Mouse (Mus musculus) midbrain, embryonic 11.5 days (tissue): Measurements from ENCODE around the gene Srgn. TPM values are rescaled to one million over a fixed set of nuclear protein-coding genes. Genes with fewer than 3 reads are reported as not detected.
A peak's percentile ranks its signal among the peaks of the same experiment; 100 is the strongest.

Source experiments
- ATAC-seq: fragments of 200-750 bp; cut with Nextera tagmentation; 2 replicates; pipeline ENCODE4 v1.8.0; 2017; ENCODE audit warnings: moderate TSS enrichment, moderate library complexity; ENCODE audit not compliant: low FRiP score
- DNase-seq: peaks from one replicate; pipeline ENCODE4 v3.0.0; 2015; ENCODE audit warnings: low spot score; ENCODE audit errors: missing footprints
- H3K27ac ChIP-seq: fragments of 300-500 bp; sonication (generic); 2 replicates; pipeline ENCODE4 v1.5.1; 2014; ENCODE audit warnings: low read depth, low read length
- H3K27me3 ChIP-seq: fragments of 300-500 bp; sonication (generic); 2 replicates; pipeline ENCODE4 v1.6.1; 2014; ENCODE audit warnings: mild to moderate bottlenecking, low read length, moderate library complexity, mixed read lengths; ENCODE audit not compliant: control insufficient read depth, insufficient read depth
- H3K36me3 ChIP-seq: fragments of 300-500 bp; sonication (generic); 2 replicates; pipeline ENCODE4 v1.6.1; 2014; ENCODE audit warnings: mild to moderate bottlenecking, low read length, moderate library complexity, mixed read lengths; ENCODE audit not compliant: control insufficient read depth, insufficient read depth
- H3K4me1 ChIP-seq: fragments of 300-500 bp; sonication (generic); 2 replicates; pipeline ENCODE4 v1.6.1; 2014; ENCODE audit warnings: low read length; ENCODE audit not compliant: control insufficient read depth, insufficient read depth
- H3K4me2 ChIP-seq: fragments of 300-500 bp; sonication (generic); 2 replicates; pipeline ENCODE4 v1.6.1; 2014; ENCODE audit warnings: mild to moderate bottlenecking, moderate library complexity
- H3K4me3 ChIP-seq: fragments of 300-500 bp; sonication (generic); 2 replicates; pipeline ENCODE4 v1.5.1; 2014; ENCODE audit warnings: low read depth, low read length
- H3K9ac ChIP-seq: fragments of 300-500 bp; sonication (generic); 2 replicates; pipeline ENCODE4 v1.6.1; 2014; ENCODE audit warnings: low read length
- H3K9me3 ChIP-seq: fragments of 300-500 bp; sonication (generic); 2 replicates; pipeline ENCODE4 v1.6.1; 2016; ENCODE audit warnings: low read length; ENCODE audit not compliant: control insufficient read depth
- WGBS: fragments of 180-500 bp; shearing (Covaris S2); extraction: QIAGEN DNeasy Blood & Tissue Kit; methylation state at CpG from one replicate; pipeline ENCODE4 v1.1.7; 2014; 5-methylcytosine and 5-hydroxymethylcytosine counted together
- polyA plus RNA-seq: library from polyadenylated mRNA; unstranded; fragments of >200 nt; fragmentation: Nextera tagmentation; extraction: Ambion mirVana; gene quantifications from 2 replicates; pipeline ENCODE4 v1.2.1, GENCODE M21; 2014

The Srgn gene
- polyA plus RNA-seq, 1 experiment from 2014 or later, result 6.6 TPM

DNA sequence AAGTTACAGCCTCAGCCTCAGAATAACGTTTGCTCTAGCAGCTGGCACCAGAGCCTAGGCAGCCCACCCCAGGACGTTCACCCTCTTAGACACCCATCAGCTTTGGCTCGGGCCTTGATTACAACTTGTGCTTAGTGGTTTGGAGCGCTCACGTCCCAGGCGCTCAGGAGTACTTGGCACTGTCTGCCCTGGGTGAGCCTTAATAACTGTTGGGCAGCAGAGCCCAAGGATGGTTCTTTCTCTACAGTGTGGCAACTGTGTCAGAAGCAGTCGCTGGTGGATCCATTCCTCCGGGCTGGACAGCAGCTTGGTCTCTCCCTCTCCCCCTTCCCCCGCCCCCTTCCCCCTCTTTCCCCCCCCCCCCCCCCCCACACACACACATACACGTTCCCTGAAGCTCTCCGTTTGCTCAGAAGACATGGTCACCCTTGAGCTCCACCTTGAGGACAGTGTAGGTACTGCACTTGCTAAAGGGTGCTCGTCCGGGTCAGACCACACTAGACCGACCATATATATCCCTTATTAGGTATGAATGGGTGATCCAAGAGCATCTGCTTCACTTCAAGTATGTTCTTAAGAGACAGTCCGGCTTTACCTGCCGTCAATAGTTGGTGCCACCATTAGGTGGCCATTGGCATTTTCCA, 22.4 kb upstream of the Srgn start:
- Histone ChIP-seq H3K4me2 (no peak overlapping the region), H3K4me1 (no peaks in the 10 kb centered on the region), H3K9me3 (no peaks in the 10 kb centered on the region), H3K36me3 (no peaks in the 10 kb centered on the region), H3K27ac (no peak overlapping the region), H3K4me3 (no peak overlapping the region), H3K27me3 (no peaks in the 10 kb centered on the region), H3K9ac (no peak overlapping the region)
- peak; percentile 59 for ATAC-seq
- DNase-seq, result peak; percentile 97
- 26% methylated on average over 16 of the region's 16 CpGs for WGBS

DNA sequence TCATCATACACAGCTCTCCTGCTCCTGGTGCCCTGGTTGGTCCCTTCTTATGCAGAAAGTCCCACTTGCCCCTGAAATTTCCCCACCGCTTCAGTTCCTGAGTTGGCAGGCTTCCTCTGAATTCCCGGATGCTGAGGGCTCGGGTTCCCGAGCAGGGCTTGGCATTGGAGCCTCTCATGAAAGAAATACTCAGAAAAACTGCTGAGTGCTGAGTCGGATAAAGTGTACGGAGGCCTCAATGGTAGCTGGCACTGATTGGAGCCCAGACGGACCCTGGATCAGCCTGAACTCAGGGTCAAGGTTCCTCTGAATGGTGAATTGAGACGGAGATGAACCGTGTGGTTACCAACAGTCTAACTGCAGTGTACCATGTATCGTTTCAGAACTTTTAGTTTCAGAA, 19.2 kb upstream of the Srgn start:
- H3K9me3 ChIP-seq, result no peaks in the 10 kb centered on the region

DNA sequence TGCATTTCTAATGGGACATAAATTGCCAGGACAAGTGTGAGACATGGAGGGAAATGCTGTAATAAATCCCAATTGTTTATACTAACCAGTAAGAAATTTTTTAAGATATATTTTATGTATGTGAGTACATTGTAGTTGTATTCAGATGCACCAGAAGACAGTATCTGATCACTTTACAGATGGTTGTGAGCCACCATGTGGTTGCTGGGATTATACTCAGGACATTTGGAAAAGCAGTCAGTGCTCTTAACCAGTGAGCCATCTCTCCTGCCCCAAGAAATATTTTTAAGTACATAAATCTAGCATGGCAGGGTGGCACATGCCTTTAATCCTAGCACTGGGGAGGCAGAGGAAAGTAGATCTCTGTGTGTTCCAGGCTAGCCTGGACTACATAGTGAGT, 18.5 kb upstream of the Srgn start:
- Histone ChIP-seq H3K27me3 (no peaks in the 10 kb centered on the region), H3K4me1 (no peaks in the 10 kb centered on the region), H3K9ac (no peak overlapping the region), H3K36me3 (no peaks in the 10 kb centered on the region), H3K4me2 (no peak overlapping the region), H3K9me3 (no peaks in the 10 kb centered on the region), H3K4me3 (no peak overlapping the region), H3K27ac (no peak overlapping the region)
- DNase-seq (no peak), ATAC-seq (no peak)

More for the DNA sequence above, 19.2 kb upstream of the Srgn start:
- Histone ChIP-seq H3K4me3 (no peak overlapping the region), H3K9ac (no peak overlapping the region), H3K4me1 (no peaks in the 10 kb centered on the region), H3K36me3 (no peaks in the 10 kb centered on the region), H3K27ac (no peak overlapping the region), H3K4me2 (no peak overlapping the region), H3K27me3 (no peaks in the 10 kb centered on the region)
- WGBS, result 86% methylated on average over 10 of the region's 10 CpGs
- no peak for DNase-seq
- ATAC-seq, result no peak

DNA sequence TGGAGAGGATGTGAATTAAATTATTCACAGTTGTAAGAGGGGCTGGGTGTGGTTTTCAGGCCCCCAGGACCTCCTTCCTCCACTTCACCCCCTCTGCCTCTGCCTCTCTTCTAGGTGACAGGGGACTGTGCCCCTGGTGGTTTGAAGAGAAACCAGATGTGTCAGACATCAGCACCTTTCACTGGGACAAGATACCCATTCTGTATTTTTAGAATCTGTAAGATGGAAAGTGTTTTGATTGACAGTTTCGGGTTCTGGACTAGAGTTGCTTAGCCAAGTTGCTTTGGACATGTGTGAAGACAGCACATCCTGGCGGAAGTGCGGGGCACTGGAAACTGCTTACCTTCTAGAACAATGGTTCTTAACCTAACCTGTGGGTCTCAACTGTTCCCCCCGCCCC, 17.1 kb upstream of the Srgn start:
- Histone ChIP-seq H3K27me3 (no peaks in the 10 kb centered on the region), H3K4me1 (no peaks in the 10 kb centered on the region), H3K9me3 (no peaks in the 10 kb centered on the region), H3K27ac (no peak overlapping the region), H3K4me3 (no peak overlapping the region), H3K9ac (no peak overlapping the region), H3K36me3 (no peaks in the 10 kb centered on the region), H3K4me2 (no peak overlapping the region)
- ATAC-seq (no peak), DNase-seq (no peak)
- 88% methylated on average over 4 of the region's 4 CpGs for WGBS

DNA sequence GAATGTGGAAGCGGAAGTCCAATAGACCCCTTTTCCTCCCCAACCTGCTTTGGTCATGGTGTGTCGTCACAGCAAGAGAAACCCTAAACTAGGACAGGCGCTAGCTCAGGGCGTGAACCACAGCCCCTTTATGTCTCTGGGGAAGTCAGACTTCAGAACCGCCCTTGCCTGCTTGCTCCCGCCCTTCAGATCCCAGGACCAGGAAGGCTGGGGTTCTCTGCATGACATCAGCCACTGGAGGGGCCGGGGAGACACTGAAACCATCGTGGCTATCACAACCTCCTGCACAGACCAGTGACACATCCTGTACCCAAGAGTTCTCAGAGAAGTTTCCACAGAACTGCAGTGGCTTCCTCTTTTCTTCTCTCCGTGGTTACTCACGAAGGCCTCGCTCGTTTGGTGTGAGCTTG, 16.2 kb upstream of the Srgn start:
- Histone ChIP-seq H3K27me3 (no peaks in the 10 kb centered on the region), H3K4me1 (no peaks in the 10 kb centered on the region), H3K4me2 (no peak overlapping the region), H3K9ac (no peak overlapping the region), H3K4me3 (no peak overlapping the region), H3K27ac (no peak overlapping the region), H3K36me3 (no peaks in the 10 kb centered on the region), H3K9me3 (no peaks in the 10 kb centered on the region)
- WGBS, result 80% methylated on average over 12 of the region's 12 CpGs
- ATAC-seq, result no peak
- DNase-seq, result no peak

DNA sequence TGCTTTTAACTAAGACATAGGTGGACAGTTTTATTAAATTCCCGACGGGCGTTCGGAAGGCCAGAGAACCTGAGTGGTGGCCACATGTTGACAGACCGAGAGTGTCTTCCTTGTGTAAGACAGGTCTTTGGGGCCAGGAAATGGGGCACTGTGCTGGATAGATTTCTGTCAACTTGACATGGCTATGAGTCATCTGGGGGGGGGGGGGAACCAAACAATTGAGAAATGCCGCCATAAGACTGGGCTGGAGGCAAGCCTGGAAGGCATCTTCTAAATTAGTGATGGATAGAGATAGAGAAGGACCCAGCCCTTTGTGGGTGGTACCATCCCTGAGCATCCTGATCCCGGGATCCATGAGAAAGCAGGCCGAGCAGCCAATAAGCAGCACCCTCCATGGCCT, 15.7 kb upstream of the Srgn start:
- ATAC-seq, result no peak
- Histone ChIP-seq H3K4me3 (no peak overlapping the region), H3K27ac (no peak overlapping the region), H3K27me3 (no peaks in the 10 kb centered on the region), H3K9me3 (no peaks in the 10 kb centered on the region), H3K9ac (no peak overlapping the region), H3K36me3 (no peaks in the 10 kb centered on the region), H3K4me1 (no peaks in the 10 kb centered on the region), H3K4me2 (no peak overlapping the region)
- WGBS, result 92% methylated on average over 8 of the region's 8 CpGs
- DNase-seq, result no peak

DNA sequence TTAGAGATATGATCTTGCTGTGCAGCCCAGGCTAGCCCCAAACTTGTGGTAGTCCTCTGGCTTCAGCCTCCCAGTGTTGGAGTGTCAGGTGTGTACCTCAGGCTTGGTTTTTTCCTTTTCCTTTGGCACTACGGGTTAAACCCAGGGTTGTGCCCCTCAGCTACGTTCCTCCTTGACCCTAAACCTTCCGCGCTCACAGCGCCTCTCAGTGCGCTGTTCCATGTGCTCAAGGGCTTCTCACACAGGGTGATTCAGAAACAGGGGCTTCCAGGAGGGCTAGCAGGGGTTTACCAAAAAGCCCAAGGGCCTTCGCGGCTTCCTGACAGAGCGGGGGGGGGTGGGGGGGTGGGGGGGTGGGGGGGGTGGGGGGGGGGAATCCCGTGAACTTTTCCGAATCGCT, 15.3 kb upstream of the Srgn start:
- ATAC-seq (no peak), DNase-seq (no peak)
- 98% methylated on average over 12 of the region's 12 CpGs for WGBS

DNA sequence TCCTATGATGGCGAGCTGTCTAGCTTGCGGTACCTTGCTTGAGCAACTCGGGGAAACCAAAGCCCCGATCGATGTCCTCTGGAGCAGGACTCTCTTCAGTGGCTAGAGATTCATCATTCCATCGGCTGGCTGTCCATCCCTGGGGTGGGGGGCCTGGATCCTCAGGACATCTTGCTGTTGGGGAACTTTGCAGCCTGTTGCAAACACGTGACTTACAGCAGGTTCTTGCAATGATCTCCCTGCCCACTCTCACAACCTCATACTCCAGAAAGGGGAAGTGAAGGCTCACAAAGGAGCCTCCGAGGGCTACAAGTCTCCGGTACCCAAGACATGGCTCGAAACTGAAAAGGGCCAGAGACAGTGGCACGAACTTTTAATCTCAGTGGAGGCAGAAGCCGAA, 14.2 kb upstream of the Srgn start:
- no peak for ATAC-seq
- WGBS, result 86% methylated on average over 12 of the region's 12 CpGs

More for the DNA sequence above, 15.3 kb upstream of the Srgn start:
- Histone ChIP-seq H3K9me3 (no peaks in the 10 kb centered on the region), H3K27ac (no peak overlapping the region), H3K9ac (no peak overlapping the region), H3K4me1 (no peaks in the 10 kb centered on the region), H3K4me3 (no peak overlapping the region), H3K36me3 (no peaks in the 10 kb centered on the region), H3K4me2 (no peak overlapping the region), H3K27me3 (no peaks in the 10 kb centered on the region)

DNA sequence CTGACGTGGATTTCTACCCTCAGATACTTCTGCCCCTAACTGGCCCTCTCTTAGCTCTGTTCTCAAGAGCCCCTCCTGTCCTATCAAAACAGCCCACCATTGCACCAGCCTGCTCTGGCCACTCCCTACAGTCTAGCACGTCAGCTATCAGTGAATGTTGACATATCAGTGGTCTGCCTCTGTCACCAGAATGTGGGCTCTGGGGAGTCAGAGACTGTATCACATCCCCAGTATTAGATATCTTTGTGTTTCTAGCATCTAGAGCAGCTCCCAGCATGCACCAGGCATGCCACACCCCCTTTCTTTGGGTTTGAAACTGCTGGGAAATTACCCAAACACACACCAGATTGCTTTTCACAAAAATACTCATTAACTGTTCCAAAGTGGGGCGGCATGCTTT, 13.5 kb upstream of the Srgn start:
- WGBS, result 66% methylated on average over 3 of the region's 3 CpGs
- no peak for DNase-seq
- Histone ChIP-seq H3K9me3 (no peaks in the 10 kb centered on the region), H3K27ac (no peak overlapping the region), H3K27me3 (no peaks in the 10 kb centered on the region), H3K36me3 (no peaks in the 10 kb centered on the region), H3K4me1 (no peaks in the 10 kb centered on the region), H3K4me2 (no peak overlapping the region), H3K9ac (no peak overlapping the region), H3K4me3 (no peak overlapping the region)
- ATAC-seq, result no peak

More for the DNA sequence above, 14.2 kb upstream of the Srgn start:
- Histone ChIP-seq H3K4me2 (no peak overlapping the region), H3K27ac (no peak overlapping the region), H3K4me1 (no peaks in the 10 kb centered on the region), H3K9me3 (no peaks in the 10 kb centered on the region), H3K4me3 (no peak overlapping the region), H3K27me3 (no peaks in the 10 kb centered on the region), H3K36me3 (no peaks in the 10 kb centered on the region), H3K9ac (no peak overlapping the region)
- no peak for DNase-seq
